Mouse (Mus musculus) cerebellum, postnatal 25 days (tissue): ENCODE data around the gene Sowaha.
A peak's percentile ranks its signal among the peaks of the same experiment; 100 is the strongest.

Source experiments
- DNase-seq, 2 experiments: peaks; one replicate each; pipeline ENCODE4 v3.0.0; 2021; ENCODE audit warnings: mixed read lengths in 2 of 2

Gene Sowaha

DNA sequence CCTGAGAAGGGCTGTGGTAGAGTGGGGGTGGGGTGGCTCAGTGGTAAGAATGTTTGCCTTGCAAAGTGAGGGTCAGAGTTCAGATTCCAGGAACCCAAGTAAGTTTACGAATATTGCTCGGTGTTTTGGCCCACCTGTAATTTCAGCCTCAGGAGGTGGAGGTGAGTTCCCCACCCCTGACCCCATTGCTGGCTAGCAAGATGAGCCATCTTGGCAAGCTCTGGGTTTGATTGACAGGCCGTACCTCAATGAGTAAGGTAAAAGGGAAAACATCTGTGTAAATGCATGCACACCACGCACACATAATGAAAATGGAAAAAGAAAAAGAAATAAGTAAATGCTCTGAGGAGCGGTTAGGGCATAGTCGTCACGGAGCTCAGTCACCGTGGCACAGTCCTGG lies 24.3 kb upstream of the Sowaha start:
- peak in 1 of 2 experiments; percentile 34 for DNase-seq

DNA sequence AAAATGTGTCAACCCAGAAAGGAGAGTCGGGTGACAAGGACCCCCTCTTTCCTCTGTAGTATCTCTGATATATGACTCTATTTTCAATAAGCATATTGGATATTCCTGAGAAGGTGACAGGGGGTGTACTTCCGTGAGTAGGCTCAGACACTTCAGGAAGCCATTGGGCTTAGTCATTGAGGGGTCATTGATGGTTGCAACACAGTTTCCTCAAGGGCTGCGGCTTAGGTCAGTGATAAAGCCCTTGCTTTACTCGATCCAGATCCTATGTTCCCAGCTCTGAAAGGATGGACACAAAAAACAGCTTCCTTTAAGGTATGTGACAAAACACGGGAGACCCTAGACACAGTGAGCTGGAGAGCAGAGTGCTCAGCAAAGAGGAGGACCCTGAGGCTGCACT lies 23.7 kb upstream of the Sowaha start:
- no peak for DNase-seq

DNA sequence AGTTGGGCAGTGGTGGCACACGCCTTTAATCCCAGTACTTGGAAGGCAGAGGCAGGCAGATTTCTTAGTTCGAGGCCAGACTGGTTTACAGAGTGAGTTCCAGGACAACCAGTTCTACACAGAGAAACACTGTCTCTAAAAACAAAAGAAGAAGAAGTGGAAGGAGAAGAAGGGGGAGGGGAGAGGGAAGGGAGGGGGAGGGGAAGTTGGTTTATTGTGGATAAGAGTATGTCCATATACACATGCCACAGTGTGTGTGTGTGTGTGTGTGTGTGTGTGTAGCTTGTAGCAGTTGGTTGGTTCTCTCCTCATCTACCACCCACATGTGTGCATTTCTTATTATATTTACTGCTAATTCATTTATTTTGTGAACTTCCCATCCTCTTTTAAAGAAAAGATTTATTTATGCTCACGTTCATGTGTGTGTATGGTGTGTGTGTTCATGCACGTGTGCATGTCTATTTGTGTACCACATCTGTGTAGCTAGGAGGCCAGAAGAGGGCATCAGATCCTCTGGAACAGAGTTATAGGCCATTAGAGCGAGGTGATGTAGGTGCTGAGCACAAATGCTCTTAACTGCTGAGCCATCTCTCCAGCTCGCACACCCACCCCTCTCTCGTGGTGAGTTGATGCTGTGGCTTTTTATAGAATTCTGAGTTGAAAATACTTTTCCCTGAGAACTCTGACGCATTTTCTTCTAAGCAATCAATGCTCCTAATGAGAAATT lies 22.1 kb upstream of the Sowaha start:
- peak in 1 of 2 experiments; percentile 45 for DNase-seq

DNA sequence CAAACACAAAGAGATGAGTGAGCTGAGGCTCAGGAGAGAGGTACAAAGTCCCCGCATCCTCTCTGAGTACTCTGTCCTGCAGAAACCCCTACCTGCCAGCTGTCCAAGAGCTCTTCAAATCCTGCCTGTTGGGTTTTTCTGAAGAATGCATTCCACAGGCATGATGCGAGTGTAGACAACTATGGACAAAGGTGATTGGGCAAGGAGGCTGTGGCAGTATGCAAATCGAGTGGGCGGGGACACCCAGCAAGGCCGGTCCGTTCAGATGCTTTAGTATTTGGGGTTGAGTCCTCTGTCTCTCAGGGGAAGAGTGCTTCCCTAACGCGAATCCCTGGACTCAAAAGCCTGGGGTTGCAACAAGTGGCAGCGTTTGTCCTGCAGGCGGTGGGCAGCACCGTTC lies 20.5 kb upstream of the Sowaha start:
- DNase-seq: no peak

DNA sequence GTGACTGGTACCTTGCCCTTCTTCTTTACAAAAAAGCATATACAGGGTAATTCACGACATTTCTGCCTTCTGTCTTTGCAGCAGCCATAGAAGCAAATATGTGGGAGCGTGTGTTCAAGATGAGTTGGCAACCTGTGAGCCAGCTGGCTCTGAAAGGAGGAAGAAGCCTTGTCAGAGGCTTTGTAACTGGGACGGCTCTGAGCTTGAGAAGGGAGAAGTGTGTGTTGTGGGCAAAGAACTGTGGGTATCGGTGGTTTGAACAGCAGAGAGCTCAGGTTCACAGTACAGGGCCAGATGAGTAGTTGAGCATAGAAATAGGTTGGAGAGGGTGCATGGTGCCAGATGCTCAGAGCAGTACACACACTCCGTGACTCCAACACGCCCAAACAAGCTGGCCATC lies 16.9 kb upstream of the Sowaha start:
- DNase-seq: peak; percentile 54

DNA sequence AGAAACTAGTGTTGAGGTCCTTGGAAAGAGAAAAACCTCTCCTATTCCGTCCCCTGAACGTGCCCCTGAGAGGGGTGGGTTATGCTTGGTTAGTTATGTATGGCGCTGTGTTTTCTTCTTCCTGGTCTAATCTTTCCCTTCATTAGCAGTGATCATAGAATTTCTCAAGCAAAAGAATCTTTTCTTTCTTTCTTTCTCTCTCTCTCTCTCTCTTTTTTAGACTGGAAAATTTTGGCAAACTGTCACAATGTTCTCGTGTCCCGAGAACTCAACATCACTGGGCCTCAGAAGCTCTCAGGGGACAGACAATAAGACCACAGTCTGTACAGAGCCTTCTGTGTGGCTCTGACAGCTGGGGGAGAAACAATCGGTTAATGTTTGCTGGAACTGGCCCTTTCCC lies 15.3 kb upstream of the Sowaha start:
- DNase-seq: no peak

DNA sequence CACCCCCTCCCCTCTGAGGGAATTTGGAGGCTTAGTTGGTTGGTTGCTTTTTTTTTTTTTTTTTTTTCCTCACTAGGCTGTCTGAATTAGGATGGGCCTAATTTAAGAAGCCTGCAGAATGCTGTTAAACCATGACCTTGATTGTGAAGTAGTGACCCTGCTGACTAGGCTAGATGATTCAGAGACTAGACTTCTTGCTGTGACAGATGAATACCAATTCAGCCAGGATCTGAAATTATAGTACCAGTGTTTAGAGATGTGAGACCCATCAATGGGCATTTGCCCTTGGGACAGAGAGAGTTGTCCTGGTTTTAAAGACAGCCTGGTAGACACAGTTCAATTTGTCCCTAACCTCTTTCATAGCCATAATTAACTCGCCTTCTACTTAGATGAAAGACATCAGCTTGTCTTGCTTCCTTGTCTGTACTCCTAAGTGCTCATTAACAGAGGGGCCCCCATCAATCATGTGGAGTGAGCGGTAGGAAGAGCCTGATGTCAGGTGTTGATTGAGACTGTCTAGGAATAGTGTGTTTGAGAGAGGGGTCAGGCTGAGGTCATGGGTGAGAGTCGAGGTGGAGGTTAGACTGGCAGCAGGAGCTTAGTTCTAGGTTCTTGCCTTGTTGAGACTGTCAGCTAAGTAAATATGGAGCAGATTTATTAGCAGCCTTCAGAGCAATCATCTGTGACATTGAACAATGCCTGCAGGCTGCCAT lies 13.3 kb upstream of the Sowaha start:
- no peak for DNase-seq

DNA sequence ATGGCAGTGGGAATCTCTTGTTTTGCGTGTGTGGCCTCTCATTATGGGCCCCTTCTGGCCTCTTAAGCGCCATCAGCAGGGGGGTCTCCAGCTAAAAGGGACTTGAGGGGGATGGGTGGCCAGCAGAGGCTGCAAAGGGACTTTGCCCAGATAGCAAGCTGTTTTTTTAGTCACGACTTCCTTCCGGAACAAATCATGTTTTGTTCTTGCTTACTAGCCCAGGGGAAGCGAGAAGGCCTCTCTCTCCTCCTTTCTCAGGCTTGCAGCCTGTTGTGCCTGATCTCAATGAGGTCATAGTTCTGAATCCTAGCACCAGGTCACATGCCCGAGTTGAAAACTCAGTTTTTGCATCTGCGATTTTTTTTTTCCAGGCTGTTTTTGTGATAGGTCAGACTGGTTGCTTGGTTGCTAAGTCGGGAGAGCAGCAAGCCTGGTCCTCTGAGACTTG lies 11.9 kb upstream of the Sowaha start:
- no peak for DNase-seq

DNA sequence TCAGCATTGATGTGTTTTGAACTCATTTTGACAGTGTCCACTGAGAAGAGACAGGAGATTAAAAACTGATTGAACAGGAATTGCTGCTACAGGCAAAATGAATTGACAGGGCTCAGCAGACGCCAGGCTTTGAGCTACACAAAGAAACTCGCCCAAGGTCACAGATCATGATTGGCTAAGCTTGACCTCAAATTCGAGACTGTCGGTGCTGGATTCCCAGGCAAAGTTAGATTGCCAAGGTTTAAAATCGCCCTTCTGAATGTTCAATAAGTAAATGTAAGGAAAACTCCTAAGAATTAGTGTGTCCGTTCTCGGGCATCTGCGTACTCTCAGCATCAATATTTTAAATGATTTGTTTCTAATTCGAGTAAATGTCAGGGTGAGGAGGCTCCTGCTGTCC lies 9.3 kb upstream of the Sowaha start:
- DNase-seq: no peak

DNA sequence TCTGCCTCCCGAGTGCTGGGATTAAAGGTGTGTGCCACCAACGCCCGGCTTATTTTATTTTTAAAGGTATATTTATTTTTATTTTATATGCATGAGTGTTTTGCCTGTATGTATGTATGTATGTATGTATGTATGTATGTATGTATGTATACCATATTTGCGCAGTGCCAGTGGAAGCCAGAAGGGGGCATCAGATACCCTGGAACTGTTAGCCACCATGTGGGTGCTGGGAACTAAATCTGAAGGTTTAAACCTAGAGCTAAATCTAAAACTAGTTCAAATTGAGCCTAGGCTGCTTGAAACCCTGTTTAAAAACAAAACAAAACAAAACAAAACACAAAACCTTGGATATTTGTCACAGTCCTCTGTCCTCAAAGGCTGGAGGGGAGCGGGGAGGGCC lies 8.9 kb upstream of the Sowaha start:
- no peak for DNase-seq

DNA sequence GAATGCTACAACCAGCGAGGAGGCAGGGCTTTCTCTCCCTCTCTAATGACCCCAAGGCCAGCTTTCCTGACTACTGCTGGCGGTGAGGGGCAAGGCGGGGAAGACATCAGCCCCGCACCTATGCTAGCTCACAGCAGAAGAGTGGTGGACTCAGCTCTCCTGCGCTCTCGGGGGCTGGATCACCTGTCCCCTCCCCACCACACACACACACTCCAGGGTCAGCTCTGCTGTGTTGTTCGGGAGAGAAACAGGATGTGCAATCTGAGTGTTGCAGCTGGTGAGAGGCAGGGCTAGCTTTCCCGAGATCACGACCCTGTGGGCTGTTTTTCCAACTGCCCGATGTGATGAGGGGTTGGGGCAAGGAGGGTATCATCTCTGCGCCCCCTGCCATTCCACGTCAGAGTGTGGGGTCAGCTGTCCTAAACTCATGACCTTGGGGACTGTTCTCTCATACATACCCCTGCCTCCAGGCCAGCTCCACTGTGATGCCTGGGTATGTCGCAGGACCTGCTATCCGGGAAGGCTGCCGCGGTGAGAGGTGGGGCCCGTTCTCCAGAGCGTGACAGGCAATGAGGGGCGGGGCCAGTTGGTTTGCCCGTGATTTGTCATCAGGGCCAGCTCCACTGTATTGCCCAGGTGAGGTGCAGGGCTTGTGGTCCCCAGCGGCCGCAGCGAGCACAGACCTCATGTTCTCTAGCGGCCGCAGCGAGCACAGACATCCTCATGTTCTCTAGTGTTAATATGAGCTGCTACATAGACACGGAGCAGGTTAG lies 6.9 kb upstream of the Sowaha start:
- DNase-seq: peak; percentile 82 to 88

DNA sequence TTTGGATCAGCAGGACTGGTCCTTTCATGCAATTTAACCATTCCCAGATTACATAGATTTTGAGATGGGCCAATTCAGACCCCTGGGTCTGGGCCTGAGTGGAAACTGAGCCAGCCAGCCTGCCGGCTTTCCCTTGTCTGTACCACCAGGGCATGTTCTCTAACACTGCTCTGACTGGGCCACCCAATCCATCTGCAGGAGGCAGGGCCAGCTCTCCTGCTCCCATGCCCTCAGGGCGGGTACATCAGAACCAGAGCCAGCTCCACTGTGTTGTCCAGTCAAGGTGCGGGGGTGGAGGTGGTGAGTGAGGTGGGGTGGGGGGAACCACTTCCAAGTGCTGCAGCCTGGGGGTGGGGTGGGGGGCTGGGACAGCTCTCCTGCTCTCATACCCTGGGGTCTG lies 6.3 kb upstream of the Sowaha start:
- no peak for DNase-seq

DNA sequence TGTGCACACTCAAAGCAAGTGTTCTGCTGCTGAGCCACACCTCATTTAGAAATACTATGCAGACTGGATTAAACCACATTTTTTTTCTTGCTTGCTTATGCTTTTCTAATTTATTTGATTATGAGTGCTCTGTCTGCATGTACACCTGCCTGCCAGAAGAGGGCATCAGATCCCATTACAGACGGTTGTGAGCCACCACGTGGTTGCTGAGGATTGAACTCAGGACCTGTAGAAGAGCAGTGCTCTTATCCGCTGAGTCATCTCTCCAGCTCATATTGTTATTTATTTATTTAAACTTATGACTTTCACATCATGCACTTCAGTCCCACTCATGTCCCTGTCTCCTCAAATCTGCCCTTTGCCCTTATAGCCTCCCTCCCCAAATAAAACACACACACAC lies 5.6 kb upstream of the Sowaha start:
- DNase-seq: no peak

DNA sequence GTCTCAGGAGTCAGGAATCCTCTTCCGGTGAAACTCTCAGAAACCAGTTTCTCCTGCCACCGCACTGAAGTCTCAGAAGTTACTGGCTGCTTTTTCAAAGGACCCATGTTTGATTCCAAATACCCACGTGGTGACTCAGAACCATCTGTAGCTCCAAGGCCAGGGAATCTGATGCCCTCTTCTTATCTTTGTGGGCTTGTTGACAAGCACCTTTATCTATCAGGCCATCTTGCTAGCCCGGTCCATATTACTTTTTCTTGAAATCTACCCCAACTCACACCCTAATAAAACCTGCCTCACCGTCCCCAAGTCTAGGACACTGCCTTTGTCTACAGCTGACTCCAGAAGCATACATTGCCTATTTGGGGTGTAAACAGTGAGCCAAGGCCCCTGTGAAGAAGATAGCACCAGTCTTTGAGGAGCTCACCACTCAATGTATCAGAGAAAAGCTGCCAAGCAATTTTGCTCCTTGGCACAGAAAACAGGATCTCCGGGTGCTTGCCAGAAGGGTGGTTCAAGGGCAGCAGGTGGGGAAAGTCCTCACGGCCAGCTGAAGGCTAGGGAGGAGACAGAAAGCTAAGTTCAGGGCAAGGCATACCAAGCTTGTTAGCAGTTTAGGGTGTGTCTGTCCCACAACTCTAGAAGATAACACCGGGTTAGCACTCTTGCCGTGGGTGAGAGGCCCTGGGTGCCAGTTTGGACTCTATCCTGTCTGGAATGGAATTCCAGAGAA lies 3.3 kb upstream of the Sowaha start:
- DNase-seq: peak; percentile 69 to 70

DNA sequence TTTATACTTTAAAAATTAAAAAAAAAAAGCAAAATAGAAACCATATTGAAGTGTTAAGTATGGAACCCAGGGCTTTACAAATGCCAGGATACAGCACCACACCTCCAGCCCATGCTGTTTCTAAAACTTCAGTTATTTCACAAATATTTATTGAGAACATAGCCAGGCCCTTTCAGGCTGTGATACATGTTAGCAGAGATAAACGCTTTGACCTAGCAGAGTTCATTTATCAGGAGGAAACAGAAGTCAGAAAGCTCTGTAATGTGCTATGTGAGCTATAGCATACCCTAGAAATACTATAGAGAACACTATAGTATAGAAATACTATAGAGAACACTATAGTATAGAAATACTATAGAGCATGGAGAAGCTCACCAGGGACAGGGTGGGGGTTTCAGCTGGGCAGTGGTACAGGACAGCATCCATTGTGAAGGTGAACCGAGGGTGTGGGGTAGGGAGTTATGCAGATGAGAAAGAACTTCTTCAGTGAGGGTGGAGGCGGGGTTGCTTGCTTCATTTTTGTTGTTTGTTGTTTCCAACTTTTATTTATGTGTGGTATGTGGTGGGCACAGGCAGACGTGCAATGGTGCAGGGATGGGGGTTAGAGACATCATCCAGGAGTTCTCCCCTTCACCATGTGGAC lies 1.1 kb upstream of the Sowaha start:
- no peak for DNase-seq

DNA sequence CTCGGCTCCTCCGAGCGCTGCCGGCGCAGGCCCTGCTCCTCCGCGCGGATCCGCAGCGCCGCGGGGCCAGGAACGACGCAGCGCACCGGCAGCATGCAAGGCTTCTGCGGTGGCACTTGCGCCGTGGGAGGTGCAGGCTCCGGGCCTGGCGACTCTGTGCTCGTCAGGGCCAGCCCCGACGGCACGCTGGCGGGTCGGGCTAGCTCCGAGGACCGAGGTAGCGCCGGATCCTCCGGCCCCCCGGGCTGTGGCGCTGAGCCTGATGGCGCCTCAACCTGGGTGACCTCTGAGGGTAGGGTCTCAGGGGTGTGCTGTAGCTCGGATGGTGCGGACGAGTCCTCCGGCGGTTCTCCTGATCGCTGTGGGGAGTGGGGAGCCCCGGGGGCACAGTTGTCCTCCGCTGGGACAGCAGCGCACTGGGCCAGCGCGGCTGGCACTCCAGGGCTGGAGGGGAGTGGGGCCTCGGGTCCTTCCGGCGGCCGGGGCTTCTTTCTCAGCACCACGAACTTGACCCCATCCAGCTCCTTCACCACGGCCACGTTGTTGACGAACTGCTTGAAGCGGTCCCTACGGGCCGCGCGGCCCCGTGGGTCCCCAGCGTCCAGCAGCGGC lies 797 bp downstream of the Sowaha start:
- DNase-seq: peak in 1 of 2 experiments; percentile 76

DNA sequence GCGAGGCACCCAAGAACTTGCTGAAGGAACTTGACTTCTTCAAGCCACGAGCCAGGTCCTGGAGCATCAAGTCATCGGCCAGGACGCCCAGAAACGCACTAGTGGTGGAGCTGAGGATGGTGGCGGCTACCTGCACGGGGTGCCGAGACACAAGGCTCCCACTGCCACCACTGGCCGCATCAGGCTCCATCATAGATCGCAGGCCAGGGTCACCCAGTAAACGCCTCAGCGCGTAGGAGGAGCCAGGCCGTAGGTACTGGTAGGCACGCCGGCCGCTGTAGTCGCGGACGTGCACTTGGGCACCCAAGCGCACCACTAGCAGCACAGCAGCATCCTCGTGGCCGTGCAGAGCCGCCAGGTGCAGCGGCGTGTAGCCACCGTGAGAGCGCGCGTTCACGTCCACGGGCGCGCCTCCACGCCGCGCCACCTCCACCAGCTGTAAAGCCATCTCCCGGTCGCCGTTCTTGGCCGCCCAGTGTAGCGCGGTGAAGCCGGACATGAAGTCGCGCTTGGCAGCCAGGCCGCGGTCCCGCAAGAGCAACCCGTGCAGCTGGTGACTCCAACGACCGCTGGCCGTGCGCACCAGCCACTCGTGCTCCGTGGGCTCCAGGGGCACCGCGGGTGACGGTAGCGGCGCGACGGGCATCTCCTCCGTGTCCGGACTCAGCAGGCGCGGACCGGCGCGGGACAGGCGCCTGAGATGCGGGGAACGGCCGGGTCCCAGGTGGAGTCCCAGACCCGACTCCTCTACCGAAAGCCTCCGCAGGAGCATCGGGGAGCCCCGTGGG lies 1.5 kb downstream of the Sowaha start:
- peak; percentile 77 for DNase-seq

DNA sequence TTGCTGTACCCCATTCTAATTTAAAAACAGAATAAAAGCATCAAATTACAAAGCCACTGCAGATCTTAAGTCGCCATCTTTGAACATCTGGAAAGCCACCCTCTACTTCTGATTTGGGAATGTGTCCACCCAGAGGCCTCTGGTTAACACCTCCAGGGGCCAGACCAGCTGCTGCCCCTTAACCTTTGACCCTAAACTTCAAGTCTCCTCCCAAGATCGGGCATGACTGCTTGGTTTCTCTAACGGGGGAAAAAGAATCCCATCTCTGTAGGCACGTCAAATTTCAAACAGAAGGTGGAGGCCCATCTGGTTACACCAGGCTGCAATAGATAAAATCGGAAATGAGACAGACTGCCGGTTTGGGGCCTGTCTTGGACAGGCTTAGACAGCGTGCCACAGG lies 2.2 kb downstream of the Sowaha start:
- DNase-seq: no peak

DNA sequence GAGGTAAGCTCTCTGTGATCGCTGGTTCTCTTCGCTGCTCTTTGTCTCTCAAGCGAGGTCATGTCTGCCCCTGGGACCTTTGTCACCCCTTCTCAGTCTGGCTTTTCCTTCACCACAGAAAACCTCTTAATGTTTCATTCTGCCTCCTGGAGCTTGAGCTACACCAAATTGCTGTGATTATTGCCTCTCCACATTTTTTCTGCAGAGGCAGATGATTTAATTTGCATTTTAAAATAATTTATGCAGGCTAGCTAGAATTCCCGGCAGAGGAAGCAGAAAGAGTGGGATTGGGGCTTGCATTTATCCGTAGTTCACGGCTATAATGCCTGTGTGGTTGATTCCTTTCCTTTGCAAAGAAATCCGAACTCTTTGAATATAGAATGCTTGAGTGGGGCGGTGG lies 4.5 kb downstream of the Sowaha start:
- no peak for DNase-seq

DNA sequence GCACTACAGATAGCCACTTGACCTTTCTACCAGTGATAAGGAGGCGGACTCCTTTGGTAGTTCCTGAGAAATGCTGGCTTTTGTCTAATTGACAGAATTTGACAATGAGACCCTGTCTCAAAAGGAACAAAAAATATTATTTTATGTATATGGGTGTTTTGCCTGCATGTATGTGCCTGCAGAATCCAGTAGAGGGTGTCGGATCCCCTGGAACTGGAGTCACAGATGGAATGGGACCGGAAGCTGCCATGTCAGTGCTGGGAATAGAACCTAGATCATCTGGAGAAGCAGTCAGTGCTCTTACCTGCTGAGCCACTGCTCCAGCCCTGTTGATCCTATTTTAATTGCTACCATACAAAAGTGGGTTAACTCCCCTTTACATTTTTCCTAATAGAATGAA lies 7.4 kb downstream of the Sowaha start:
- DNase-seq: no peak
